In genomic region chr3:105820272-105820671, GRCm38 (mm10) we compare ENCODE assay signal across 24 mouse cellular contexts. TPM values are rescaled to one million over a fixed set of nuclear protein-coding genes. Genes with fewer than 3 reads are reported as not detected.
"Had no signal": no experiment of that assay in that cellular context is flagged by ENCODE, and none has a peak within 500 bp of the region (broad histone marks: within the 10 kb centered on the region; RNA-seq: fewer than 3 reads in every experiment).

No protein-coding gene starts in this region.

- H3K27me3 ChIP-seq: liver, embryonic 13.5 days; midbrain, embryonic 12.5 days; neural tube, embryonic 13.5 days; neural tube, embryonic 15.5 days had no signal

- H3K36me3 ChIP-seq: liver, embryonic 13.5 days; liver, embryonic 15.5 days; midbrain, embryonic 10.5 days; midbrain, embryonic 12.5 days; neural tube, embryonic 13.5 days; neural tube, embryonic 15.5 days had no signal

- H3K4me1 ChIP-seq: midbrain, embryonic 12.5 days; neural tube, embryonic 13.5 days; neural tube, embryonic 15.5 days had no signal

- H3K9me3 ChIP-seq: liver, embryonic 13.5 days; liver, embryonic 15.5 days; midbrain, embryonic 10.5 days; midbrain, embryonic 12.5 days; neural tube, embryonic 13.5 days; neural tube, embryonic 15.5 days had no signal

- H3K4me3 ChIP-seq: liver, embryonic 13.5 days; liver, embryonic 15.5 days; midbrain, embryonic 10.5 days; midbrain, embryonic 12.5 days; myocyte; neural tube, embryonic 13.5 days; neural tube, embryonic 15.5 days had no signal

- H3K9ac ChIP-seq: liver, embryonic 13.5 days; liver, embryonic 15.5 days; liver, postnatal 0 days; midbrain, embryonic 12.5 days; neural tube, embryonic 13.5 days; neural tube, embryonic 15.5 days had no signal

- H3K4me2 ChIP-seq: liver, embryonic 11.5 days; liver, embryonic 13.5 days; liver, embryonic 15.5 days; midbrain, embryonic 12.5 days; neural tube, embryonic 13.5 days; neural tube, embryonic 15.5 days had no signal

- ATAC-seq: liver, postnatal 0 days; midbrain, embryonic 16.5 days had no signal

- DNase-seq: liver; liver, embryonic 13.5 days; liver, postnatal 0 days; midbrain, embryonic 14.5 days; right cerebral cortex, adult 18-20 months; right cerebral cortex, postnatal 25 days; right cerebral cortex, postnatal 4 days; spleen, adult 18-20 months; thymus, adult 18-20 months; thymus, postnatal 14 days; thymus, postnatal 36 days had no signal

- H3K27ac ChIP-seq: liver, embryonic 13.5 days; liver, embryonic 15.5 days; macrophage; midbrain, embryonic 10.5 days; midbrain, embryonic 12.5 days; neural tube, embryonic 13.5 days; neural tube, embryonic 15.5 days had no signal

RNA-seq across cellular contexts. Expression of gene Adora3, which starts 50.4 kb away (rescaled TPM):
- total RNA-seq: megakaryocyte-erythroid progenitor cell, adult 5-6 weeks had no signal
- polyA plus RNA-seq: midbrain, embryonic 10.5 days; midbrain, embryonic 12.5 days; midbrain, embryonic 14.5 days; myocyte; neural tube, embryonic 13.5 days had no signal

RNA-seq across cellular contexts. Expression of gene Tmigd3, which starts 50.4 kb away (rescaled TPM):
- total RNA-seq: megakaryocyte-erythroid progenitor cell, adult 5-6 weeks had no signal
- polyA plus RNA-seq: lung, embryonic 16.5 days; midbrain, embryonic 10.5 days; midbrain, embryonic 12.5 days; midbrain, embryonic 14.5 days; midbrain, embryonic 16.5 days; neural tube, embryonic 11.5 days; neural tube, embryonic 13.5 days; neural tube, embryonic 15.5 days; stomach, embryonic 14.5 days had no signal
